Mouse (Mus musculus) erythroblast, embryonic 14.5 days (primary cell): ENCODE measurements around the gene Mycbp2.

Experiments
- GATA1 ChIP-seq: IDR thresholded peaks from 2 replicates; pipeline ENCODE4 v1.6.1; 2012; ENCODE audit warnings: low read length, inconsistent platforms, mixed read lengths
- TAL1 ChIP-seq: IDR thresholded peaks from 3 replicates; pipeline ENCODE4 v1.6.1; 2012; ENCODE audit warnings: low read length, inconsistent platforms, mixed read lengths

- TF ChIP-seq GATA1 (no peak), TAL1 (no peak)
Observed at GRCm38 (mm10) chr14:103345858-103346728, 521 bp downstream of the Mycbp2 start.
